Mouse (Mus musculus) lung, postnatal 0 days (tissue): ENCODE results near the gene Chit1. TPM values are rescaled to one million over a fixed set of nuclear protein-coding genes. Genes with fewer than 3 reads are reported as not detected.

Experiments used
- ATAC-seq: fragments of 200-750 bp; cut with Nextera tagmentation; 2 replicates; pipeline ENCODE4 v1.8.0; 2017; ENCODE audit warnings: moderate library complexity
- DNase-seq: peaks from one replicate; pipeline ENCODE4 v3.0.0-alpha.2; 2016; ENCODE audit warnings: low spot score
- H3K27ac ChIP-seq: fragments of 300-500 bp; sonication (generic); 2 replicates; pipeline ENCODE4 v1.5.1; 2014; ENCODE audit warnings: antibody characterized with exemption, mild to moderate bottlenecking, low read length, mixed read lengths
- H3K27me3 ChIP-seq: fragments of 300-500 bp; sonication (generic); replicated peaks from 2 replicates; pipeline ENCODE4 v1.6.1; 2014; ENCODE audit warnings: low read length, mixed read lengths; ENCODE audit not compliant: insufficient read depth
- H3K36me3 ChIP-seq: fragments of 300-500 bp; sonication (generic); 2 replicates; pipeline ENCODE4 v1.6.1; 2014; ENCODE audit warnings: low read length, mixed read lengths; ENCODE audit not compliant: insufficient read depth
- H3K4me1 ChIP-seq: fragments of 300-500 bp; sonication (generic); 2 replicates; pipeline ENCODE4 v1.6.1; 2014; ENCODE audit warnings: antibody characterized with exemption, low read depth, low read length, mixed read lengths; ENCODE audit not compliant: insufficient read depth
- H3K4me2 ChIP-seq: fragments of 300-500 bp; sonication (generic); replicated peaks from 2 replicates; pipeline ENCODE4 v1.6.1; 2014; ENCODE audit warnings: low read depth, mild to moderate bottlenecking, low read length, moderate library complexity, mixed read lengths
- H3K4me3 ChIP-seq: fragments of 300-500 bp; sonication (generic); 2 replicates; pipeline ENCODE4 v1.5.1; 2014; ENCODE audit warnings: low read depth, low read length
- H3K9ac ChIP-seq: fragments of 300-500 bp; sonication (generic); replicated peaks from 2 replicates; pipeline ENCODE4 v1.6.1; 2014; ENCODE audit warnings: low read depth, mild to moderate bottlenecking
- H3K9me3 ChIP-seq: fragments of 300-500 bp; sonication (generic); 2 replicates; pipeline ENCODE4 v1.6.1; 2016; ENCODE audit warnings: low read length, mixed read lengths
- CTCF ChIP-seq: IDR thresholded peaks from 2 replicates; pipeline ENCODE4 v1.5.1; 2016; ENCODE audit warnings: antibody characterized with exemption, mild to moderate bottlenecking
- EP300 ChIP-seq: IDR thresholded peaks from 2 replicates; pipeline ENCODE4 v1.6.1; 2016; ENCODE audit warnings: antibody characterized with exemption, mild to moderate bottlenecking, control low read depth
- WGBS: fragments of 180-500 bp; shearing (Covaris S2); extraction: QIAGEN DNeasy Blood & Tissue Kit; methylation state at CpG from one replicate; pipeline ENCODE4 v1.1.7; 2014; 5-methylcytosine and 5-hydroxymethylcytosine counted together
- polyA plus RNA-seq: library from polyadenylated mRNA; unstranded; fragments of >200 nt; fragmentation: Nextera tagmentation; extraction: Ambion mirVana; gene quantifications from 2 replicates; pipeline ENCODE4 v1.2.1, GENCODE M21; 2015

Gene Chit1
- polyA plus RNA-seq, 1 experiment from 2014 or later: 0.29 TPM

- Histone ChIP-seq H3K27me3 (no peaks in the 10 kb centered on the region), H3K27ac (peak overlapping the region; percentile 85), H3K36me3 (no peaks in the 10 kb centered on the region), H3K4me3 (no peak overlapping the region), H3K4me2 (no peak overlapping the region), H3K4me1 (no peaks in the 10 kb centered on the region), H3K9ac (no peak overlapping the region), H3K9me3 (no peaks in the 10 kb centered on the region)
- DNase-seq (peak; percentile 90), ATAC-seq (peak; percentile 76)
- WGBS: 22% methylated on average over 4 of the region's 4 CpGs
- TF ChIP-seq EP300: peak; percentile 93
- TF ChIP-seq CTCF: no peak
Observed at GRCm38 (mm10) chr1:134164454-134164853, 53.4 kb downstream of the Chit1 start.

GRCm38 (mm10) chr1:134166547-134166946 is 55.5 kb downstream of the Chit1 start:
- H3K36me3 ChIP-seq: no peaks in the 10 kb centered on the region
- DNase-seq (no peak), ATAC-seq (no peak)
- no peak overlapping the region for H3K4me3 ChIP-seq
- no peaks in the 10 kb centered on the region for H3K27me3 ChIP-seq
- no peaks in the 10 kb centered on the region for H3K4me1 ChIP-seq
- no peak for TF ChIP-seq CTCF
- no peak for TF ChIP-seq EP300
- no peaks in the 10 kb centered on the region for H3K9me3 ChIP-seq
- H3K27ac ChIP-seq: no peak overlapping the region
- no peak overlapping the region for H3K9ac ChIP-seq
- H3K4me2 ChIP-seq: no peak overlapping the region
- 89% methylated on average over 3 of the region's 3 CpGs for WGBS

- ATAC-seq (no peak), DNase-seq (no peak)
- no peak overlapping the region for H3K4me3 ChIP-seq
- 52% methylated on average over 14 of the region's 14 CpGs for WGBS
- H3K27ac ChIP-seq: no peak overlapping the region
- no peak overlapping the region for H3K9ac ChIP-seq
- H3K36me3 ChIP-seq: no peaks in the 10 kb centered on the region
- no peaks in the 10 kb centered on the region for H3K4me1 ChIP-seq
- H3K27me3 ChIP-seq: no peaks in the 10 kb centered on the region
- H3K9me3 ChIP-seq: no peaks in the 10 kb centered on the region
- TF ChIP-seq CTCF (no peak), EP300 (no peak)
- no peak overlapping the region for H3K4me2 ChIP-seq
Observed at GRCm38 (mm10) chr1:134167416-134168305, 56.6 kb downstream of the Chit1 start.

GRCm38 (mm10) chr1:134168567-134168966 is 57.5 kb downstream of the Chit1 start:
- DNase-seq (no peak), ATAC-seq (no peak)
- Histone ChIP-seq H3K27ac (no peak overlapping the region), H3K4me3 (no peak overlapping the region), H3K9me3 (no peaks in the 10 kb centered on the region), H3K4me2 (no peak overlapping the region), H3K36me3 (no peaks in the 10 kb centered on the region), H3K27me3 (no peaks in the 10 kb centered on the region), H3K9ac (no peak overlapping the region), H3K4me1 (no peaks in the 10 kb centered on the region)
- WGBS: 68% methylated on average over 3 of the region's 3 CpGs
- TF ChIP-seq EP300 (no peak), CTCF (no peak)

- TF ChIP-seq EP300: no peak
- no peak for TF ChIP-seq CTCF
- DNase-seq (no peak), ATAC-seq (no peak)
- H3K4me1 ChIP-seq: no peaks in the 10 kb centered on the region
- H3K36me3 ChIP-seq: no peaks in the 10 kb centered on the region
- no peak overlapping the region for H3K9ac ChIP-seq
- 86% methylated on average over 8 of the region's 8 CpGs for WGBS
- H3K4me2 ChIP-seq: no peak overlapping the region
- no peaks in the 10 kb centered on the region for H3K9me3 ChIP-seq
- H3K27me3 ChIP-seq: no peaks in the 10 kb centered on the region
- no peak overlapping the region for H3K4me3 ChIP-seq
- H3K27ac ChIP-seq: no peak overlapping the region
Observed at GRCm38 (mm10) chr1:134168985-134169697, 58.1 kb downstream of the Chit1 start.

GRCm38 (mm10) chr1:134173081-134173480 is 62.0 kb downstream of the Chit1 start:
- TF ChIP-seq CTCF (no peak), EP300 (no peak)
- H3K4me2 ChIP-seq: no peak overlapping the region
- DNase-seq (no peak), ATAC-seq (no peak)
- H3K27ac ChIP-seq: no peak overlapping the region
- H3K4me1 ChIP-seq: no peaks in the 10 kb centered on the region
- no peaks in the 10 kb centered on the region for H3K36me3 ChIP-seq
- 51% methylated on average over 7 of the region's 7 CpGs for WGBS
- H3K27me3 ChIP-seq: no peaks in the 10 kb centered on the region
- no peaks in the 10 kb centered on the region for H3K9me3 ChIP-seq
- H3K4me3 ChIP-seq: no peak overlapping the region
- H3K9ac ChIP-seq: no peak overlapping the region
